Mouse (Mus musculus): ENCODE measurements around the gene Tmem270.

Tmem270 gene

GRCm38 (mm10) chr5:134876801-134877200 is 29.7 kb downstream of the Tmem270 start:
- DNase-seq: no peak

GRCm38 (mm10) chr5:134875245-134875644 is 31.3 kb downstream of the Tmem270 start:
- DNase-seq: no peak

DNA sequence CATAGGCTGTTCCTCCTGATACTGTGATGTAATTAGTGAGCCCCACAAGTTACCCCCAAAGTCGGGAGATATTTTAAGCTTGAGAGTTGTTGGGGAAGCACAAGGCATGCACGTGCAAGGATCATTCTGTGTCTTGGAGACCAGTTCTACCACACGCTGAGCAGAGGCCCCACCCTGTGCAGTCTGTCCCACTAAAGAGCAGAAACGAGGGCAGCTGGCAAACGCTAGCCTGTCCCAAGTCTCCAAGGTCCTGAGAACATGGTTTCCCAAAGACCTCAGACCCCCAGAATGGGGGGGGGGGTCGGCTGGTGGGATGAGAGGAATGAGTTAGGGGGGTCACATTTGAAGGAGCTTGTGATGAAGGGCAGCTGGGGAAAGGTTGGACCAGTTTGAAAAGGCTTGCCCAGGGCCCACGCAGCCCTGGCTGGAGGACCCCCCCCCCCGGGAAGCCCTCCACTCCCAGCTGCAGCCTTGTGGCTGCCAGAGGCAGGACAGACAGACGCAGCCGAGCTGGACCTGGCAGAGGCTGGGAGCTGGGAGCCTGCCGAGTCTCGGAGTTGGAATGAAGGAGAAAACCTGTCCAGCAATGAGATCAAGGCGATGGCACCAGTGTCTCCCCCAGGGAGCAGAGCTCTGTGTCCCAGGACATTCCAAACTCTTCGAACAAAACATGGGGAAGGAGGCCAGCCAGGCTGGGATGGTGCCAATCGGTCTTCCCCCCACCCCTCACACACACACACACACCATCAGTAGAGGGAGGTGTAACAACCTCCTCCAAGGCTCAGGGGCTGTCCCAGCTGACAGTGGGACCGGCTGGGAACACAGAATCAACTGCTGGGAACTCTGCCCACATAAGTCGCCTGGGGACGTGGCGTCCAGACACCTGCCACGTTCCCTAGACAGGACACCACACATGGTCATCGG is 32.3 kb downstream of the Tmem270 start:
- DNase-seq: peak; percentile 38

DNA sequence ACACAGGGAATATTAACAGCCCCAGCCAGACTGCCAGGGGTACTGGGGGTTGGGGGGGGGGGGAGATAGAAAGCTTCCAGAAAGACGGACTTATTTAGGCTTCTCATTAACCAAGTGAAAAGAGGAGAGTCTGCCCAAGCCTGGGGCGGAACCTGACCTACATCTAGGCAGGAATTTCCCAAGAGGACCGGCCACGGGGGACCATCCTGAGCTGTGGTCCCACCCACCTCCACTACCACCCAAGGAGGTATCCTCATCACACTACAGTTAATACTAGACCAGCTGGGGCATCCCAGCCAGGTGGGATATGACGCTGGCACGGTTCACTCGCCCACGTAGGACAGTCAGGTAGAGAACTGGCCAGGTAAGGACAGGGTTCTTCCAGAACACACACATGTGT is 33.5 kb downstream of the Tmem270 start:
- no peak for DNase-seq

GRCm38 (mm10) chr5:134872597-134872996 is 33.9 kb downstream of the Tmem270 start:
- DNase-seq: no peak

GRCm38 (mm10) chr5:134868506-134868905 is 38.0 kb downstream of the Tmem270 start:
- DNase-seq: no peak

GRCm38 (mm10) chr5:134867320-134868144 is 39.0 kb downstream of the Tmem270 start:
- no peak for DNase-seq

- DNase-seq: peak; percentile 18
Measured at GRCm38 (mm10) chr5:134865158-134865557, 41.4 kb downstream of the Tmem270 start.

GRCm38 (mm10) chr5:134861902-134862497 is 44.5 kb downstream of the Tmem270 start:
- no peak for DNase-seq

- no peak for DNase-seq
Measured at GRCm38 (mm10) chr5:134859193-134859592, 47.3 kb downstream of the Tmem270 start.

DNA sequence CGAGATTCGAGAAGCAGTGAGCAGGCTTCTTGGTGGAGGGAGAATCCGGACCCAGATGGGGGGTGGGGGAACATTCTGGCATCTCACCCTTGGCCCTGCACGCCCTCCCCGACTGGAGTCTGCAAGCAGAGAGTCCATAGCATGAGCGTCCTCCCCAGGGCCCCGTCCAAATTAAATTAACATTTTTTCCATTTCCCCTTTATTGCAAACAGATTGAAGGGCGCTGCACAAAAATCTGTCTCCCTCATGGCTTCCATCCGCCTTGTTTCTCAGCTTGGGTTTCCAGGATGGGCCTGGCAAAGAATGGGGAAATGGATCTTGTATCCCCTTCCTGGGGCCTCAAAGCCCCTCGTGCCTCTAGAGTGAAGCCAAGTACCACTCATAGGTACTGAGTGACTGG is 48.2 kb downstream of the Tmem270 start:
- DNase-seq: no peak

GRCm38 (mm10) chr5:134852873-134853272 is 53.7 kb downstream of the Tmem270 start:
- no peak for DNase-seq

Measured in cerebellum, adult 11-12 months (tissue).